Mouse (Mus musculus): ENCODE data around the gene Col15a1. TPM values are rescaled to one million over a fixed set of nuclear protein-coding genes. Genes with fewer than 3 reads are reported as not detected.
A peak's percentile ranks its signal among the peaks of the same experiment; 100 is the strongest.

Gene Col15a1
- polyA plus RNA-seq, 1 experiment from 2014 or later: 22.1 TPM

- peaks cover 29% of the 10 kb centered on the region for H3K4me1 ChIP-seq
- peak within 1 kb of the TSS; percentile 98 for H3K27ac ChIP-seq (replicated peaks)
- H3K4me3 ChIP-seq (replicated peaks): peak within 1 kb of the TSS; percentile 78
- peak; percentile 100 for ATAC-seq (ENCODE audit: insufficient number of reproducible peaks, low FRiP score, low TSS enrichment, low read depth)
- no peaks in the 10 kb centered on the region for H3K27me3 ChIP-seq
- no peaks in the 10 kb centered on the region for H3K36me3 ChIP-seq
- H3K4me2 ChIP-seq (replicated peaks): peak within 1 kb of the TSS; percentile 96
- under 1% methylated on average over 63 of the region's 65 CpGs for WGBS
- H3K9me3 ChIP-seq (replicated peaks): no peaks in the 10 kb centered on the region
- H3K9ac ChIP-seq: peak within 1 kb of the TSS; percentile 77
Measured at GRCm38 (mm10) chr4:47352803-47353388, 144.9 kb downstream of the Col15a1 start, which contains the start of gene Tgfbr1. Gene Tgfbr1, plus strand, starts transcription at chr4:47353222.

- peak; percentile 74 for ATAC-seq (ENCODE audit: insufficient number of reproducible peaks, low FRiP score, low TSS enrichment, low read depth)
- peaks cover 29% of the 10 kb centered on the region for H3K4me1 ChIP-seq
- H3K4me3 ChIP-seq (replicated peaks): peak overlapping the region; percentile 78
- no peaks in the 10 kb centered on the region for H3K27me3 ChIP-seq
- peak overlapping the region; percentile 96 for H3K4me2 ChIP-seq (replicated peaks)
- H3K9me3 ChIP-seq (replicated peaks): no peaks in the 10 kb centered on the region
- H3K27ac ChIP-seq (replicated peaks): peak overlapping the region; percentile 98
- H3K36me3 ChIP-seq: no peaks in the 10 kb centered on the region
- under 1% methylated on average over 45 of the region's 73 CpGs for WGBS
- H3K9ac ChIP-seq: peak overlapping the region; percentile 77
Measured at GRCm38 (mm10) chr4:47353416-47354111, 145.6 kb downstream of the Col15a1 start.

- no peaks in the 10 kb centered on the region for H3K9me3 ChIP-seq (replicated peaks)
- H3K9ac ChIP-seq: peak overlapping the region; percentile 77; the same call in 1 of the 2 replicates
- no peaks in the 10 kb centered on the region for H3K36me3 ChIP-seq
- H3K27me3 ChIP-seq: no peaks in the 10 kb centered on the region
- no peak overlapping the region for H3K27ac ChIP-seq (replicated peaks)
- peaks cover 29% of the 10 kb centered on the region for H3K4me1 ChIP-seq
- peak overlapping the region; percentile 96 for H3K4me2 ChIP-seq (replicated peaks)
- H3K4me3 ChIP-seq (replicated peaks): peak overlapping the region; percentile 78
- ATAC-seq (ENCODE audit: insufficient number of reproducible peaks, low FRiP score, low TSS enrichment, low read depth): no peak
- WGBS: 27% methylated on average over 3 of the region's 3 CpGs
Measured at GRCm38 (mm10) chr4:47354304-47354703, 146.3 kb downstream of the Col15a1 start.

GRCm38 (mm10) chr4:47362662-47363061, 154.7 kb downstream of the Col15a1 start:
- 0 out of 2 replicates have a peak, but pooled peaks cover 10% of the 10 kb centered on the region for H3K4me1 ChIP-seq
- no peak overlapping the region for H3K9ac ChIP-seq
- 89% methylated on average over 2 of the region's 2 CpGs for WGBS
- H3K4me2 ChIP-seq (replicated peaks): no peak overlapping the region
- no peaks in the 10 kb centered on the region for H3K9me3 ChIP-seq (replicated peaks)
- H3K27me3 ChIP-seq: no peaks in the 10 kb centered on the region
- H3K4me3 ChIP-seq (replicated peaks): no peak overlapping the region
- no peak for ATAC-seq (ENCODE audit: insufficient number of reproducible peaks, low FRiP score, low TSS enrichment, low read depth)
- H3K27ac ChIP-seq (replicated peaks): no peak overlapping the region
- H3K36me3 ChIP-seq: no peaks in the 10 kb centered on the region

Other genes with a start within 250 kb of the Col15a1 start
- gene Gabbr2, start 216.3 kb upstream of the Col15a1 start, polyA plus RNA-seq (2015; fragmentation: Nextera tagmentation; extraction: Ambion mirVana): 0.27 and 0.30 TPM in 2 replicates
- gene Anks6, start 150.7 kb upstream of the Col15a1 start, polyA plus RNA-seq (2015; fragmentation: Nextera tagmentation; extraction: Ambion mirVana): 4.0 and 5.5 TPM in 2 replicates
- gene Galnt12, start 116.3 kb upstream of the Col15a1 start, polyA plus RNA-seq (2015; fragmentation: Nextera tagmentation; extraction: Ambion mirVana): 4.2 and 5.0 TPM in 2 replicates
- 32.0 and 32.9 TPM in 2 replicates for gene Tgfbr1, start 145.1 kb downstream of the Col15a1 start, polyA plus RNA-seq (2015; fragmentation: Nextera tagmentation; extraction: Ambion mirVana)

Data from embryonic facial prominence, embryonic 15.5 days (tissue).